Mouse (Mus musculus) gastrocnemius, adult 2 months (tissue): Measurements from ENCODE around the gene Ddx41. TPM values are rescaled to one million over a fixed set of nuclear protein-coding genes. Genes with fewer than 3 reads are reported as not detected.

Source experiments
- DNase-seq: peaks from one replicate; pipeline ENCODE4 v3.0.0; 2022
- H3K27ac ChIP-seq: fragments of 200-600 bp; 2 replicates; pipeline ENCODE4 v1.8.1; 2022; ENCODE audit warnings: mild to moderate bottlenecking
- H3K4me3 ChIP-seq: fragments of 200-600 bp; 2 replicates; pipeline ENCODE4 v1.8.1; 2022; ENCODE audit warnings: mild to moderate bottlenecking, moderate library complexity
- CTCF ChIP-seq: fragments of 200-600 bp; IDR thresholded peaks from 2 replicates; pipeline ENCODE4 v1.8.1; 2022; ENCODE audit warnings: antibody characterized with exemption, mild to moderate bottlenecking, moderate library complexity
- intact Hi-C: fragments of 180-260 bp; cut with DNase I; formaldehyde crosslinking; loops from one replicate; pipeline ENCODE4 v1.15.1; 2025
- microRNA-seq: library from miRNA; unstranded; fragments of <30 nt; microRNA quantifications from one replicate; pipeline ENCODE4 v1.2.0, GENCODE M21; 2021
- total RNA-seq, 2 experiments: library from RNA; stranded (reverse); gene quantifications; 2 replicates each; pipeline ENCODE4 v1.2.3; 2021

The Ddx41 gene
- total RNA-seq, 2 experiments from 2014 or later, result 10.6 to 11.5 TPM

- peak overlapping the region; percentile 24; the same call in 1 of the 2 replicates for H3K4me3 ChIP-seq
- intact Hi-C loops, result loop anchor here (2.0 kb wide), 1 partner anchor 17 kb away; the partner anchor contains the start of gene Pdlim7
- no peak for DNase-seq
- no peak for TF ChIP-seq CTCF
- H3K27ac ChIP-seq, result peak overlapping the region; percentile 78
Observed at GRCm38 (mm10) chr13:55495702-55496101, 40.8 kb downstream of the Ddx41 start.

DNA sequence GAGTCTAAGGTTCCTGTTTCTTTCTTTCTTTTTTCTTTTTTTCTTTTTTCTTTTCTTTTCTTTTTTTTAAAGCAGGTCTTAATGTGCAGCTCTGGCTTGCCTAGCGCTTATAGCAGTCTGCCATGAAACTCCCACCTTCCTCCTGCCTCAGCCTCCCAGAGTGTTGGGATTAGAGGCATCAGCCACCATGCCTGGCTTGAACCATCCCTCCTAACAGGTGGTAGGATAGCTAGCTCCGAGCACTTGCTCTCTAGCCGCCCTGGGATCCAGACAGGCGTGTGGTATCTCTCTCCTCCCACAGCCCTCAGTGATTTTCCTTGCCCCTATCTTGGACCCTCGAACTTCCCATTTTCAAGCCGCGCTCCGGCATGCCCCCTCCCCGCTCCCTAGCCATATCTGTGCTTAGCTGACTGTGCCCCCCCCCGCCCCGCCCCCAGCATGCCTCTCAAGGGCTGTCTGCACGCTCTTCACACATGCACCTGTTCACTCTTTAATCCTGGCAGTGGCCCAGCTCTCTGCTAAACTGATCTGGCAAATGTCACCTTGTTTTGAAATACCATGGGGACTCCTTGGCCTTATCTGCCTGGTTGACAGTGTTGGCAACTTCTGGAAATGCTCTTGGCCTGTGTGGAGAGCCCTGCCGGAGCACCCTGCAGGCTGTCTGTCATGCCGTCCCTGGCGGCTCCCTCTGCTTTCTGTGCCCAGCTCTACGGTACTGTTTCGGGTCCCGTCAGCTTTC lies 41.4 kb downstream of the Ddx41 start:
- intact Hi-C loops, result loop anchor here (2.0 kb wide), 1 partner anchor 18 kb away; the partner anchor contains the start of gene Pdlim7
- peak overlapping the region; percentile 78 for H3K27ac ChIP-seq

DNA sequence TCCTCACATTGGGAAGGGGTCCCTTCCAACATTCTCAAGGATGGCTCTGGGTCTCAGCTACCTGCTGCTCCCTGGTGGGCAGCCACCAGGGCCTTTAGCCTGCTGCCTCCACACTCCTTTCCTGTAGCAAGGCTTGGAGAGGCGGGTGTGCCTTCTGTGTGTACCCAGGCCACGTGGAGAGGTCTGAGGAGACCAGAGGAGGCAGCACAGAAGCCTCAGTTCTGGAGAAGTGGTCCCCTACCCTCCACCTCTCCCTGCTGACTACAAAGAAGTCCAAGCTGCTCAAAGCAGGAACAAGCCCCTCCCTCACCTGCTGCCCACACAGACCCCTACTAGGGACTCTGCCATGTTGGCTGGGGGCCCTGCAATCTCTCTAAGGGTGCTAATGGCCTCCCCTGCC lies 42.2 kb downstream of the Ddx41 start:
- DNase-seq, result no peak
- Histone ChIP-seq H3K4me3 (no peak overlapping the region), H3K27ac (peak overlapping the region; percentile 78; the same call in 1 of the 2 replicates)
- TF ChIP-seq CTCF, result no peak
- intact Hi-C loops, result loop anchor here (2.0 kb wide), 1 partner anchor 19 kb away; the partner anchor contains the start of gene Pdlim7

More for the DNA sequence above, 41.4 kb downstream of the Ddx41 start:
- no peak overlapping the region for H3K4me3 ChIP-seq
- TF ChIP-seq CTCF, result no peak
- peak; percentile 84 for DNase-seq

- peak within 1 kb of the TSS; percentile 82 for H3K27ac ChIP-seq
- peak; percentile 71 for DNase-seq
Observed at GRCm38 (mm10) chr13:55487578-55488498, 48.6 kb downstream of the Ddx41 start, which contains the start of gene Dbn1. Gene Dbn1, minus strand, starts transcription at chr13:55488111.

GRCm38 (mm10) chr13:55486916-55487577 lies 49.4 kb downstream of the Ddx41 start:
- TF ChIP-seq CTCF, result no peak
- DNase-seq, result peak; percentile 55
- H3K27ac ChIP-seq, result peak overlapping the region; percentile 82
- intact Hi-C loops, result no loop called here
- H3K4me3 ChIP-seq, result peak overlapping the region; percentile 84

More at GRCm38 (mm10) chr13:55487578-55488498, 48.6 kb downstream of the Ddx41 start, which contains the start of gene Dbn1:
- H3K4me3 ChIP-seq, result peak within 1 kb of the TSS; percentile 84
- no peak for TF ChIP-seq CTCF
- intact Hi-C loops, result no loop called here

DNA sequence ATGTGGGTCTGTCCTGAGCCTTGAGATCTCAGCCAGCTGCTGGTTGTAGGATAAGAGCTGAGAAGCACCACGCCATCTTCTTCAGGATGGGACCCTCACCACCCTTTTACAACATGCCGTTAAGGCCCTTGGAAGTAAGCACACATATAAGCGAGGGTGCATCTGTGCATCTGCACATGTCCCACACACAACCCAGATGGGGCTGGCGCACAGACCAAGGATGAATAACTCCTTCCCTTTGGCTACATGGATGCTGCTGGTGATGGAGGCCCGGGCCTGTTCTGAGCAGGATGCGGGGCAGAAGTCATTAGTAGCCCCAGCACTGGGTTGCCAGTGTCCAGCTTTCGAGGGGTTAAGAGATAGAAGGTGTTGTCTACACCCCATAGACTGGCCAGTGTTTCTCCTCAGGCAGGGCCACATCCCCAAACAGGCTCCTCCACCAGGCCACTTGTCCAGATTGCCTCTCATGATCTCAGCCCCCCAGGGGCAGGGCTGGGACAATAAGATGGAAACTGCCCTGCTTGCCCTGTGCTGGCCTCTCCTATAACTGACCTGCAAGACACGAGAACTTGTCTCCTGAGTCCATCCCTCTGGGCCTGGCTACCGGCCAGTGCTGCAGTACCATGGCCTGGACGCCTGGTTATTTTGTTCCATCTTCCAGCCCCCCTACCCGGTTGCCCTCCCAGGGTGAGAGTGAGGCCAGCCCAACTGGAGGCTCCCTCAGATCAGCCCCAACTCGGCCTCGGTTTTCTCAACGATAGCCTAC lies 50.2 kb downstream of the Ddx41 start:
- no peak for TF ChIP-seq CTCF
- H3K4me3 ChIP-seq, result peak overlapping the region; percentile 84
- intact Hi-C loops, result no loop called here
- H3K27ac ChIP-seq, result peak overlapping the region; percentile 82
- DNase-seq, result peak; percentile 70

- DNase-seq, result no peak
- intact Hi-C loops, result no loop called here
- peak overlapping the region; percentile 9; the same call in 1 of the 2 replicates for H3K27ac ChIP-seq
- TF ChIP-seq CTCF, result no peak
- H3K4me3 ChIP-seq, result no peak overlapping the region
Observed at GRCm38 (mm10) chr13:55484520-55485088, 51.9 kb downstream of the Ddx41 start.

DNA sequence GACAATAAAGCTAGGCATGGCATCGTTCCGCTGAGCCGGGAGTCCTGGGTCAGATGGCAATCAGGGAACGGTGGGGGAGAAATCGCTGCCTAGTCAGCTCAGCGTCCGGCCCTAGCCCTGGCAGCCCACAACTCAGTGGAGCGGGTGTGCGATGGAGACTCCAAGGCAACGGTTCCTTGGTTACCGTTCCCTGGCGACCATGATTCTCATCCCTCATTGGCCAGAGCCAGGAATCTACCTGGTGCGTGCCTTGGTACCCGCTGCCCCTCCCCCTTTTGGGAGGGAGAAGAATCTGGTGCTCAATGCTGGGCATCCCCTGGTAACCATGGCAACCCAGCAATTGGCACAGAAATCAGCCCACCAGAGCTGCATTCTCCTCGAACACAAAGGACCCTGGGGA lies 52.9 kb downstream of the Ddx41 start:
- intact Hi-C loops, result no loop called here
- DNase-seq, result peak; percentile 50
- Histone ChIP-seq H3K27ac (peak overlapping the region; percentile 64), H3K4me3 (peak overlapping the region; percentile 11; the same call in 1 of the 2 replicates)
- TF ChIP-seq CTCF, result no peak

GRCm38 (mm10) chr13:55483071-55483470 lies 53.4 kb downstream of the Ddx41 start:
- no peak for TF ChIP-seq CTCF
- peak overlapping the region; percentile 24 for H3K4me3 ChIP-seq
- peak overlapping the region; percentile 64 for H3K27ac ChIP-seq
- no peak for DNase-seq
- intact Hi-C loops, result no loop called here

GRCm38 (mm10) chr13:55482542-55482941 lies 53.9 kb downstream of the Ddx41 start:
- peak overlapping the region; percentile 24; the same call in 1 of the 2 replicates for H3K4me3 ChIP-seq
- intact Hi-C loops, result no loop called here
- peak overlapping the region; percentile 64 for H3K27ac ChIP-seq
- DNase-seq, result no peak
- no peak for TF ChIP-seq CTCF

Small RNAs within 50 kb of the gene (microRNA-seq; reads per million reads assigned to microRNA genes)
- 3.6 reads per million for gene Mir6945

Other genes with a start within 250 kb of the Ddx41 start
- 10 to 100 TPM; 15.6 to 19.6 TPM for gene Prelid1, start 216.2 kb downstream of the Ddx41 start, total RNA-seq
- gene Rab24, start 214.7 kb downstream of the Ddx41 start, total RNA-seq, result 10 to 100 TPM; 29.2 to 33.5 TPM
- gene Mxd3, start 206.8 kb downstream of the Ddx41 start, total RNA-seq, result not detected
- 10 to 100 TPM; 36.7 to 42.3 TPM for gene Lman2, start 173.9 kb downstream of the Ddx41 start, total RNA-seq
- under 1 TPM in 1 of 2 experiments, not detected in 1; 0.20 TPM for gene Rgs14, start 166.9 kb downstream of the Ddx41 start, total RNA-seq
- gene Slc34a1, start 138.5 kb downstream of the Ddx41 start, total RNA-seq, result not detected
- not detected for gene Pfn3, start 121.4 kb downstream of the Ddx41 start, total RNA-seq
- gene F12, start 109.9 kb downstream of the Ddx41 start, total RNA-seq, result not detected
- 1 to 10 TPM; 9.6 to 10.0 TPM for gene Grk6, start 91.6 kb downstream of the Ddx41 start, total RNA-seq
- under 1 TPM; 0.18 to 0.22 TPM for gene Prr7, start 72.4 kb downstream of the Ddx41 start, total RNA-seq
- 1 to 10 TPM; 4.9 to 7.7 TPM for gene Dbn1, start 48.5 kb downstream of the Ddx41 start, total RNA-seq
- 100 to 1,000 TPM; 424 to 537 TPM for gene Pdlim7, start 23.0 kb downstream of the Ddx41 start, total RNA-seq
- 1 to 10 TPM in 1 of 2 experiments, under 1 TPM in 1; 0.77 to 1.5 TPM for gene Dok3, start 7.4 kb downstream of the Ddx41 start, total RNA-seq
- 10 to 100 TPM; 14.4 to 16.6 TPM for gene Fam193b, start 34.5 kb upstream of the Ddx41 start, total RNA-seq
- 10 to 100 TPM; 53.3 to 77.0 TPM for gene Tmed9, start 37.1 kb upstream of the Ddx41 start, total RNA-seq
- 1 to 10 TPM; 5.9 to 7.1 TPM for gene B4galt7, start 63.2 kb upstream of the Ddx41 start, total RNA-seq
- gene Caml, start 86.3 kb upstream of the Ddx41 start, total RNA-seq, result 1 to 10 TPM; 9.7 to 9.9 TPM
- gene Ddx46, start 98.4 kb upstream of the Ddx41 start, total RNA-seq, result 10 to 100 TPM; 20.9 to 26.9 TPM
- 10 to 100 TPM; 29.4 to 33.2 TPM for gene B230219D22Rik, start 156.5 kb upstream of the Ddx41 start, total RNA-seq
- 10 to 100 TPM; 33.3 to 34.4 TPM for gene Txndc15, start 178.0 kb upstream of the Ddx41 start, total RNA-seq
- 10 to 100 TPM; 18.2 to 25.7 TPM for gene Pcbd2, start 190.7 kb upstream of the Ddx41 start, total RNA-seq
- gene Catsper3, start 247.9 kb upstream of the Ddx41 start, total RNA-seq, result under 1 TPM; 0.23 to 0.39 TPM